Mouse (Mus musculus): ENCODE measurements around the gene Naf1. TPM values are rescaled to one million over a fixed set of nuclear protein-coding genes. Genes with fewer than 3 reads are reported as not detected.

The Naf1 gene
- 2.9 TPM for polyA plus RNA-seq (2015; fragmentation: Illumina TruSeq; extraction: RNeasy Lipid Tissue Mini Kit (QIAGEN cat#74804); ENCODE audit: insufficient read depth, low read depth, low replicate concordance)

GRCm38 (mm10) chr8:66860023-66860422 lies at the start of gene Naf1:
Gene Naf1 (plus strand): TSS chr8:66860217.

Other genes starting within 250 kb of the Naf1 start
- not detected for gene Npy5r, start 172.1 kb upstream of the Naf1 start, polyA plus RNA-seq (2015; fragmentation: Illumina TruSeq; extraction: RNeasy Lipid Tissue Mini Kit (QIAGEN cat#74804); ENCODE audit: insufficient read depth, low read depth, low replicate concordance)
- gene Npy1r, start 163.0 kb upstream of the Naf1 start, polyA plus RNA-seq (2015; fragmentation: Illumina TruSeq; extraction: RNeasy Lipid Tissue Mini Kit (QIAGEN cat#74804); ENCODE audit: insufficient read depth, low read depth, low replicate concordance): 2.8 TPM